Mouse (Mus musculus) midbrain, embryonic 11.5 days (tissue): ENCODE measurements around the gene Lhfpl2. TPM values are rescaled to one million over a fixed set of nuclear protein-coding genes. Genes with fewer than 3 reads are reported as not detected.

ENCODE experiments used
- ATAC-seq: fragments of 200-750 bp; cut with Nextera tagmentation; 2 replicates; pipeline ENCODE4 v1.8.0; 2017; ENCODE audit warnings: moderate TSS enrichment, moderate library complexity; ENCODE audit not compliant: low FRiP score
- DNase-seq: peaks from one replicate; pipeline ENCODE4 v3.0.0; 2015; ENCODE audit warnings: low spot score; ENCODE audit errors: missing footprints
- H3K27ac ChIP-seq: fragments of 300-500 bp; sonication (generic); 2 replicates; pipeline ENCODE4 v1.5.1; 2014; ENCODE audit warnings: low read depth, low read length
- H3K27me3 ChIP-seq: fragments of 300-500 bp; sonication (generic); 2 replicates; pipeline ENCODE4 v1.6.1; 2014; ENCODE audit warnings: mild to moderate bottlenecking, low read length, moderate library complexity, mixed read lengths; ENCODE audit not compliant: control insufficient read depth, insufficient read depth
- H3K36me3 ChIP-seq: fragments of 300-500 bp; sonication (generic); 2 replicates; pipeline ENCODE4 v1.6.1; 2014; ENCODE audit warnings: mild to moderate bottlenecking, low read length, moderate library complexity, mixed read lengths; ENCODE audit not compliant: control insufficient read depth, insufficient read depth
- H3K4me1 ChIP-seq: fragments of 300-500 bp; sonication (generic); 2 replicates; pipeline ENCODE4 v1.6.1; 2014; ENCODE audit warnings: low read length; ENCODE audit not compliant: control insufficient read depth, insufficient read depth
- H3K4me2 ChIP-seq: fragments of 300-500 bp; sonication (generic); 2 replicates; pipeline ENCODE4 v1.6.1; 2014; ENCODE audit warnings: mild to moderate bottlenecking, moderate library complexity
- H3K4me3 ChIP-seq: fragments of 300-500 bp; sonication (generic); 2 replicates; pipeline ENCODE4 v1.5.1; 2014; ENCODE audit warnings: low read depth, low read length
- H3K9ac ChIP-seq: fragments of 300-500 bp; sonication (generic); 2 replicates; pipeline ENCODE4 v1.6.1; 2014; ENCODE audit warnings: low read length
- H3K9me3 ChIP-seq: fragments of 300-500 bp; sonication (generic); 2 replicates; pipeline ENCODE4 v1.6.1; 2016; ENCODE audit warnings: low read length; ENCODE audit not compliant: control insufficient read depth
- WGBS: fragments of 180-500 bp; shearing (Covaris S2); extraction: QIAGEN DNeasy Blood & Tissue Kit; methylation state at CpG from one replicate; pipeline ENCODE4 v1.1.7; 2014; 5-methylcytosine and 5-hydroxymethylcytosine counted together
- polyA plus RNA-seq: library from polyadenylated mRNA; unstranded; fragments of >200 nt; fragmentation: Nextera tagmentation; extraction: Ambion mirVana; gene quantifications from 2 replicates; pipeline ENCODE4 v1.2.1, GENCODE M21; 2014

The Lhfpl2 gene
- polyA plus RNA-seq, 1 experiment from 2014 or later = 17.0 TPM

- Histone ChIP-seq H3K4me1 (no peaks in the 10 kb centered on the region), H3K4me2 (no peak overlapping the region), H3K36me3 (no peaks in the 10 kb centered on the region; the same call in 1 of the 2 replicates), H3K9ac (no peak overlapping the region), H3K9me3 (no peaks in the 10 kb centered on the region), H3K27me3 (no peaks in the 10 kb centered on the region), H3K27ac (no peak overlapping the region), H3K4me3 (no peak overlapping the region)
- DNase-seq (no peak), ATAC-seq (no peak)
- WGBS = 95% methylated on average over 38 of the region's 38 CpGs
Observed at GRCm38 (mm10) chr13:94224717-94225705, 167.4 kb downstream of the Lhfpl2 start.

GRCm38 (mm10) chr13:94231871-94232270, 174.3 kb downstream of the Lhfpl2 start:
- no peak for ATAC-seq
- no peaks in the 10 kb centered on the region for H3K4me1 ChIP-seq
- WGBS = 92% methylated on average over 14 of the region's 14 CpGs

GRCm38 (mm10) chr13:94239488-94239887, 181.9 kb downstream of the Lhfpl2 start:
- H3K36me3 ChIP-seq = no peaks in the 10 kb centered on the region
- no peak for DNase-seq
- no peak overlapping the region for H3K27ac ChIP-seq
- peaks cover 6% of the 10 kb centered on the region for H3K4me1 ChIP-seq
- H3K9me3 ChIP-seq = no peaks in the 10 kb centered on the region
- 50% methylated on average over 4 of the region's 4 CpGs for WGBS
- no peaks in the 10 kb centered on the region for H3K27me3 ChIP-seq
- H3K4me2 ChIP-seq = no peak overlapping the region
- H3K4me3 ChIP-seq = no peak overlapping the region
- no peak for ATAC-seq
- H3K9ac ChIP-seq = no peak overlapping the region

More at GRCm38 (mm10) chr13:94231871-94232270, 174.3 kb downstream of the Lhfpl2 start:
- Histone ChIP-seq H3K27ac (no peak overlapping the region), H3K9ac (no peak overlapping the region), H3K36me3 (no peaks in the 10 kb centered on the region; the same call in 1 of the 2 replicates), H3K4me2 (no peak overlapping the region), H3K9me3 (no peaks in the 10 kb centered on the region), H3K4me3 (no peak overlapping the region), H3K27me3 (no peaks in the 10 kb centered on the region)
- DNase-seq = no peak

GRCm38 (mm10) chr13:94240111-94240510, 182.5 kb downstream of the Lhfpl2 start:
- Histone ChIP-seq H3K9ac (no peak overlapping the region), H3K9me3 (no peaks in the 10 kb centered on the region), H3K27me3 (no peaks in the 10 kb centered on the region), H3K36me3 (no peaks in the 10 kb centered on the region), H3K4me1 (peaks cover 6% of the 10 kb centered on the region), H3K4me3 (no peak overlapping the region), H3K4me2 (no peak overlapping the region), H3K27ac (no peak overlapping the region)
- 87% methylated on average over 6 of the region's 6 CpGs for WGBS
- ATAC-seq = no peak
- DNase-seq = no peak

GRCm38 (mm10) chr13:94240873-94241272, 183.3 kb downstream of the Lhfpl2 start:
- no peak overlapping the region for H3K4me3 ChIP-seq

GRCm38 (mm10) chr13:94241892-94242524, 184.4 kb downstream of the Lhfpl2 start:
- no peak overlapping the region for H3K9ac ChIP-seq
- DNase-seq = no peak
- WGBS = 49% methylated on average over 4 of the region's 4 CpGs
- no peak overlapping the region for H3K4me2 ChIP-seq
- ATAC-seq = no peak
- no peak overlapping the region for H3K4me3 ChIP-seq
- no peaks in the 10 kb centered on the region for H3K36me3 ChIP-seq
- no peak overlapping the region for H3K27ac ChIP-seq
- H3K27me3 ChIP-seq = no peaks in the 10 kb centered on the region
- H3K9me3 ChIP-seq = no peaks in the 10 kb centered on the region
- peaks cover 6% of the 10 kb centered on the region for H3K4me1 ChIP-seq

More at GRCm38 (mm10) chr13:94240873-94241272, 183.3 kb downstream of the Lhfpl2 start:
- Histone ChIP-seq H3K9me3 (no peaks in the 10 kb centered on the region), H3K4me2 (no peak overlapping the region), H3K27me3 (no peaks in the 10 kb centered on the region), H3K27ac (no peak overlapping the region), H3K4me1 (peaks cover 6% of the 10 kb centered on the region), H3K9ac (no peak overlapping the region), H3K36me3 (no peaks in the 10 kb centered on the region)
- DNase-seq = no peak
- 81% methylated on average over 5 of the region's 5 CpGs for WGBS
- no peak for ATAC-seq

- ATAC-seq = no peak
- 79% methylated on average over 2 of the region's 2 CpGs for WGBS
- H3K9ac ChIP-seq = no peak overlapping the region
- peaks cover 6% of the 10 kb centered on the region for H3K4me1 ChIP-seq
- H3K36me3 ChIP-seq = no peaks in the 10 kb centered on the region
- no peak overlapping the region for H3K27ac ChIP-seq
- no peak for DNase-seq
- H3K27me3 ChIP-seq = no peaks in the 10 kb centered on the region
- no peak overlapping the region for H3K4me3 ChIP-seq
- no peaks in the 10 kb centered on the region for H3K9me3 ChIP-seq
- no peak overlapping the region for H3K4me2 ChIP-seq
Observed at GRCm38 (mm10) chr13:94242897-94243296, 185.3 kb downstream of the Lhfpl2 start.
